Mouse (Mus musculus) heart, postnatal 0 days (tissue): ENCODE results near the gene Ppp1r32. TPM values are rescaled to one million over a fixed set of nuclear protein-coding genes. Genes with fewer than 3 reads are reported as not detected.
A peak's percentile ranks its signal among the peaks of the same experiment; 100 is the strongest.

ENCODE experiments used
- ATAC-seq: fragments of 200-750 bp; cut with Nextera tagmentation; 2 replicates; pipeline ENCODE4 v1.8.0; 2017; ENCODE audit warnings: low read depth, moderate number of reproducible peaks, moderate library complexity; ENCODE audit not compliant: insufficient read depth
- DNase-seq: peaks from one replicate; pipeline ENCODE4 v3.0.0-alpha.2; 2016; ENCODE audit warnings: low spot score
- H3K27ac ChIP-seq: fragments of 300-500 bp; sonication (generic); 2 replicates; pipeline ENCODE4 v1.5.1; 2014; ENCODE audit warnings: low read depth, mild to moderate bottlenecking
- H3K27me3 ChIP-seq: fragments of 300-500 bp; sonication (generic); 2 replicates; pipeline ENCODE4 v1.6.1; 2014; ENCODE audit warnings: low read length, mixed read lengths; ENCODE audit not compliant: control insufficient read depth, insufficient read depth
- H3K36me3 ChIP-seq: fragments of 300-500 bp; sonication (generic); replicated peaks from 2 replicates; pipeline ENCODE4 v1.6.1; 2014; ENCODE audit warnings: low read length, mixed read lengths; ENCODE audit not compliant: control insufficient read depth, insufficient read depth
- H3K4me1 ChIP-seq: fragments of 300-500 bp; sonication (generic); 2 replicates; pipeline ENCODE4 v1.6.1; 2014; ENCODE audit warnings: antibody characterized with exemption; ENCODE audit not compliant: control insufficient read depth, insufficient read depth
- H3K4me2 ChIP-seq: fragments of 300-500 bp; sonication (generic); 2 replicates; pipeline ENCODE4 v1.6.1; 2014; ENCODE audit warnings: low read depth, mild to moderate bottlenecking, low read length, moderate library complexity
- H3K4me3 ChIP-seq: fragments of 300-500 bp; sonication (generic); 2 replicates; pipeline ENCODE4 v1.5.1; 2014; ENCODE audit warnings: low read depth, low read length
- H3K9ac ChIP-seq: fragments of 300-500 bp; sonication (generic); replicated peaks from 2 replicates; pipeline ENCODE4 v1.6.1; 2014; ENCODE audit warnings: low read depth, low read length, mixed read lengths
- H3K9me3 ChIP-seq: fragments of 300-500 bp; sonication (generic); replicated peaks from 2 replicates; pipeline ENCODE4 v1.6.1; 2016; ENCODE audit warnings: low read length; ENCODE audit not compliant: control insufficient read depth
- CTCF ChIP-seq: IDR thresholded peaks from 2 replicates; pipeline ENCODE4 v1.5.1; 2016; ENCODE audit warnings: antibody characterized with exemption, control low read depth, low read depth
- EP300 ChIP-seq: IDR thresholded peaks from 2 replicates; pipeline ENCODE4 v1.6.1; 2016; ENCODE audit warnings: antibody characterized with exemption, low read depth
- WGBS: fragments of 180-500 bp; shearing (Covaris S2); extraction: QIAGEN DNeasy Blood & Tissue Kit; methylation state at CpG from one replicate; pipeline ENCODE4 v1.1.7; 2014; 5-methylcytosine and 5-hydroxymethylcytosine counted together
- polyA plus RNA-seq: library from polyadenylated mRNA; unstranded; fragments of >200 nt; fragmentation: Nextera tagmentation; extraction: Ambion mirVana; gene quantifications from 2 replicates; pipeline ENCODE4 v1.2.1, GENCODE M21; 2015
- total RNA-seq: library from RNA; depleted of rRNA; stranded (reverse); fragments of >200 nt; gene quantifications from 2 replicates; pipeline ENCODE4 v1.2.3, GENCODE M21; 2014; ENCODE audit warnings: low replicate concordance

The Ppp1r32 gene
- total and polyA plus RNA-seq, 2 experiments from 2014 or later = 0.14 TPM; not detected in 1

DNA sequence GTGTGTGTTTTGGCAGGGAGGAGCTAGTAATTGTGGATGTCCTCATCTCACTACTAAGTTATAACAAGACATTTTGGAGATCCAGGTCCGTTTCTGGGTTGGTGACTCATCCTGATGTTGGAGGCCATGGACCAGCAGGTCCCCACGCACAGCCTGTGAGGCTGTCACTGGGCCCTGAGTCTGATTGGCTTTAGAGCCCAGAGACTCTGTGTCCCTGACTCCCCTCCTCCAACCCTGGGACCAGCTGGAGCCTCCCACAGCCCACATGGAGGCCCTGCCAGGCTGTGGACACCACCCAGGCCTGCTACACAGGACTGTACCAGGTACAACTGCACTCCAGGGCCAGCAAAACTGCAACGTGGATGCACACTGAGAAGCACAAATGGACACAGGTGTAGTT is 9.8 kb downstream of the Ppp1r32 start:
- WGBS = 64% methylated on average over 3 of the region's 3 CpGs
- Histone ChIP-seq H3K9me3 (no peaks in the 10 kb centered on the region), H3K9ac (no peak overlapping the region), H3K27ac (no peak overlapping the region), H3K36me3 (no peaks in the 10 kb centered on the region), H3K27me3 (peaks cover 18% of the 10 kb centered on the region), H3K4me1 (no peaks in the 10 kb centered on the region), H3K4me2 (no peak overlapping the region), H3K4me3 (no peak overlapping the region)
- TF ChIP-seq EP300 (no peak), CTCF (no peak)
- no peak for DNase-seq
- ATAC-seq = no peak

DNA sequence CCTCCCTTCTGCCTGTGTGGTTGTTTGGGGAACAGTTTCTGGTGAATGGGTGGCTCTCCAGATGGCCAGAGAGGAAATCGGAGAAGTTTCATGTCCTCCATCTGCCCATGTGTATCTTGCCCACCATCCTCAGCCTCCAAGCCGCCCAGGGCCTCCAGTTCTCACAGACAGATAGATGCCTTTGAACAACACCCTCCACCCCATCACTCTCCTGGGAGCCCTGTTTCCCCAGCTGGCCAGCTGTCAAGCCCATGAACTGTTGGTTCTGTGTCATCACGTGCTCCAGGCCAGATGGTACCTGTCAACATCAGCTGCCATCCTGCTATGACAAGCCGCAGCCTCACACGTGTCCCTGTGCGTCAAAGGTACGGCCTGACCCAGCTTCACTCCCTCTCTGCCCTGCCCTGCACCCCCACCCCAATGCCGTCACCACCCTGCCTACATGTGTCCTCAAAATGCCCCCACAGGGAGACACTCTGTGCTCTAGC is 13.5 kb downstream of the Ppp1r32 start:
- ATAC-seq = peak; percentile 87

DNA sequence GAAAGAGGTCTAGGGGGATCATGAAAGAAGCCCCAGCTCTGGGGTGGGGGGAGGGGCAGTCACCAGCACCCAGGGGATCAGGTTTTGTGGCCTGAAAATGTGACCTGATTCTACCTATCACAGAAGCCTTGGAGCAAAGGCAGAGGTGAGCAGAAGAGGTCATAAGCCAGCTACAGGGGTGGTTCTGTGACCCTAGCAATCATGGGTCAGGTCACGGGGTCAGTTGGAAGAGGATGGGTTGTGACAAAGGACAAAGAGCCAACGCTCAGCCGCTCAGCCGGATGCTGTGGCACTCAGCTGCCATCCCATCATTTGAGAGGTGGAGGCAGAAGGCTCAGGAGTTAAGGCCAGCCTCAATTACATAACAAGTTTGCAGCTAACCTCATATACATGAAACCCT is 18.3 kb downstream of the Ppp1r32 start:
- Histone ChIP-seq H3K36me3 (no peaks in the 10 kb centered on the region), H3K9me3 (no peaks in the 10 kb centered on the region), H3K9ac (no peak overlapping the region), H3K4me3 (no peak overlapping the region), H3K4me1 (no peaks in the 10 kb centered on the region), H3K27me3 (peaks cover 60% of the 10 kb centered on the region), H3K27ac (no peak overlapping the region), H3K4me2 (no peak overlapping the region)
- DNase-seq = no peak
- no peak for ATAC-seq
- TF ChIP-seq EP300 = no peak
- WGBS = 48% methylated on average over 4 of the region's 4 CpGs

More for the DNA sequence above, 13.5 kb downstream of the Ppp1r32 start:
- H3K4me1 ChIP-seq = no peaks in the 10 kb centered on the region
- H3K27ac ChIP-seq = no peak overlapping the region
- H3K9me3 ChIP-seq = no peaks in the 10 kb centered on the region
- peaks cover 17% of the 10 kb centered on the region for H3K27me3 ChIP-seq
- no peak overlapping the region for H3K4me2 ChIP-seq
- TF ChIP-seq CTCF = no peak
- TF ChIP-seq EP300 = peak; percentile 70; the same call in 1 of the 2 replicates
- no peaks in the 10 kb centered on the region for H3K36me3 ChIP-seq
- no peak overlapping the region for H3K9ac ChIP-seq
- no peak for DNase-seq
- no peak overlapping the region for H3K4me3 ChIP-seq
- WGBS = 31% methylated on average over 8 of the region's 8 CpGs

DNA sequence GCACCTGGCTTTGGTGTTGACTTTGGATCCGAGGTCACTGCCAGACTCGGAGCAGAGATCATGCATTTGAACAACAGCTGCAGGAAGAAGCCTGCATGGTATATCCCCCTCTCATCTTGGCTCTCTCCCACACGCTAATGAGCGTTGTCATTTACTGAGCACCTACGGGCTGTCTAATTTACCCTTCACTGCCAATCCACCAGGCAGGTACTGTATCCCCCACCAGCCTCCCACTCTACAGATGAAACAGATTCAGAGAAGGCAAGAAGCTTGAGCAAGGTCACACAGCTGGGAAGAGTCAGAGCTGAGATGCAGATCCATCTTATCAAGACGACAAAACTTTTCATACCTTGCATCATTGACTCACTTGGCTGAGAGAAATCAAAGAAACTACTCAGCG is 21.1 kb downstream of the Ppp1r32 start:
- no peak for DNase-seq
- Histone ChIP-seq H3K9me3 (no peaks in the 10 kb centered on the region), H3K36me3 (no peaks in the 10 kb centered on the region), H3K27me3 (peaks cover 85% of the 10 kb centered on the region), H3K9ac (no peak overlapping the region), H3K27ac (no peak overlapping the region), H3K4me3 (no peak overlapping the region), H3K4me2 (no peak overlapping the region), H3K4me1 (no peaks in the 10 kb centered on the region)
- no peak for ATAC-seq
- TF ChIP-seq EP300 (no peak), CTCF (no peak)
- WGBS = 35% methylated on average over 7 of the region's 7 CpGs

DNA sequence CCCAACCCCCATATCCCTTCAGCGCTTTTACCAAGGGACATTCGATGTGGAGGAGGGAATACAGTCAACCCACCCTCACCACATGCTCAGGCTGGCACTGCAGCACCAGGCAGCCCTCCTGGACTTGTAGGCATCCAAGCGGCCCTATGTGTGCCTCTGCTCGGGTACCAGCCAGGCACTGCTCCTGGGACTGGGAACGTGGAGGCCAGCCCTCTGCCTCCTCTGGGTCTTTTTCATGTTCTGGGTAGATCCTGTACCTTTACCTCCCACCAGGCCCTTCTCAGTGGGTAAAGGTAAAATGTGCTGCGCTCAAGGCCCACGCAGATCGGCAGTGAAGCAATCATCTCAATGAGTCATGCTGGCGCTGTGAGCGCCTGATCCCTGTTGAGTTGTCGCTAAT is 22.8 kb downstream of the Ppp1r32 start:
- peaks cover 94% of the 10 kb centered on the region for H3K27me3 ChIP-seq
- DNase-seq (no peak), ATAC-seq (no peak)
- H3K36me3 ChIP-seq = no peaks in the 10 kb centered on the region
- no peaks in the 10 kb centered on the region for H3K9me3 ChIP-seq
- no peak for TF ChIP-seq CTCF
- no peak for TF ChIP-seq EP300
- no peaks in the 10 kb centered on the region for H3K4me1 ChIP-seq
- WGBS = 48% methylated on average over 11 of the region's 11 CpGs
- no peak overlapping the region for H3K9ac ChIP-seq
- no peak overlapping the region for H3K27ac ChIP-seq
- H3K4me2 ChIP-seq = no peak overlapping the region
- no peak overlapping the region for H3K4me3 ChIP-seq

DNA sequence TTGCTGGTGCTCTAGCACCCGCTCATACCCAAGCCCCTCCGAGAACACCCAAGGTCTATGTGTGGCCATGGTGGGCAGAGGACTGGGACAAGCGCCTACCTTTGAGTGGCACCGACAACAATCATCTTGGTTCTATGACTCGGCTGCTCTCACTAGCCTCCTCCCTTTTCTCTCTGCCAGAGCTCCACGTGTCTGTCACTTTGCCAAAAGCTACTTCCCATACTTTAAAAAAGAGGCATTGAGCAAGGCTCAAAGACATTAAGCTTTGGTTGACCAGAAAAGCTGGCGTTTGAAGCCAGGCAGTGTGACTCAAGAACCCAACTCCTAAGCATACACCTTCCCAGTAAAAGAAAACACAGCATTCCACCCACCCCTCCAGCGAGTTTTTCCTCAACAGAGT is 24.6 kb downstream of the Ppp1r32 start:
- Histone ChIP-seq H3K4me2 (peak overlapping the region; percentile 57; the same call in 1 of the 2 replicates), H3K36me3 (no peaks in the 10 kb centered on the region), H3K9ac (no peak overlapping the region), H3K27ac (no peak overlapping the region), H3K27me3 (peaks cover 97% of the 10 kb centered on the region), H3K9me3 (no peaks in the 10 kb centered on the region), H3K4me3 (no peak overlapping the region; the same call in 1 of the 2 replicates), H3K4me1 (no peaks in the 10 kb centered on the region)
- TF ChIP-seq EP300 (no peak), CTCF (no peak)
- WGBS = 12% methylated on average over 8 of the region's 8 CpGs
- DNase-seq = peak; percentile 39
- no peak for ATAC-seq
